Mouse (Mus musculus) frontal cortex, postnatal 25 days (tissue): ENCODE results near the gene Lamtor1.

Source experiments
- DNase-seq, 2 experiments: peaks; one replicate each; pipeline ENCODE4 v3.0.0; 2022; ENCODE audit warnings: low spot score in 2 of 2

Lamtor1 gene

GRCm38 (mm10) chr7:101905561-101906286 lies at the start of gene Lamtor1:
Lamtor1 (plus strand) TSS chr7:101905904.
- peak; percentile 99 for DNase-seq

DNA sequence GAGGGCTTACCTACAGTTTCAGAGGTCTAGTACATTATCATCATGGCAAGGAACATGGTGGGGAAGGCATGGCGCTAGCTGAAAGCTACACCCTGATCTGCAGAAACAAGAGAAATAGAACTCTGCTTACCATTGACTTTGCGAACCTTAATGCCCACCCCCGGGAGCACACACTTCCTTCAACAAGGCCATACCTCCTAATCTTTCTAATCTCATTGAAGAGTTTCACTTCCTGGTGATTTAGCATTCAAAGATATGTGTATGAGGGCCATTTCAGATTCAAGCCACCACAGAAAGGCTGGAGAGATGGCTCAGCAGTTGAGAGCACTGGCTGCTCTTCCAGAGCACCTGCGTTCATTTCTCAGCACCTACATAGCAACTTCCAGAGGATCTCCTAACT lies 48.6 kb upstream of the Lamtor1 start, which contains the start of gene Folr2:
Gene Folr2 (minus strand): TSS at position 101 of the 400 bp plus-strand sequence.
- DNase-seq = no peak

DNA sequence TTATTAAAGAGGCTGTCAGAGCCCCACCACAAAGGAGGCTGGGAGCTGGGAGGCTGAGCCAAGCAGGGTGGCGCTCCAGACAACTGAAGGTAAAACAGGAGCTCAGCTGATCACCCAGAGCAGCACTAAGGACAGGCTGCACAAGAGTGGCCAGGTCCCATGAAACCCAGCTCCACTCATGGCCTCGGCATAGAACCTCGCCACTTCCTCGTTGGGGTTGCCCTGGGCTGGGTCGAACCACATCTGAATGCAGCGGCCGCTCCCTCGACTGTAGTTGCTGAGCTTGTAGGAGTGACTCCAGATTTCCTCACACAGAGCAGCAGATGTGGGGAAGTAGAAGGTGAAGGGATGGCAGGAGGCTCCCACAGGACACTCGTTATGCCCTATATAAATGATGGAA lies 47.3 kb upstream of the Lamtor1 start:
- no peak for DNase-seq

DNA sequence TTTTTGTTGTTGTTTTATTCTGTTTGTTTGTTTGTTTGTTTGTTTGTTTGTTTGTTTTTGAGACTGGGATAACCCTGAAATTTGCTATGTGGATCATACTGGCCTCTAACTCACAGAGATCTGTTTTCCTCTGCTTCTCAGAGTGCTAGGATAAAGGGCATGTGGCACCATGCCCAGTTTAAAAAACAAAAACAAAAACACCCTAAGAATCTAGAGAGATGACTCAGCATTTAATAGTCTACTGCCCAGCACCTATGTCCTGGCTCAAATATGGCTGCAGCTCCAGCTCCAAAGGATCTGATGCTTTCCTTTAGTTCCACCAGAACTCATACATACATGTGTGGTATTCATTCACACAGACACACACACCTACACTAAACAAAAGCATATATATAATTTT lies 44.7 kb upstream of the Lamtor1 start:
- DNase-seq = no peak

GRCm38 (mm10) chr7:101862291-101862690 lies 43.4 kb upstream of the Lamtor1 start:
- no peak for DNase-seq

GRCm38 (mm10) chr7:101863415-101863814 lies 42.3 kb upstream of the Lamtor1 start, which contains the start of gene Anapc15:
Anapc15 (plus strand) TSS chr7:101863715.
- no peak for DNase-seq

DNA sequence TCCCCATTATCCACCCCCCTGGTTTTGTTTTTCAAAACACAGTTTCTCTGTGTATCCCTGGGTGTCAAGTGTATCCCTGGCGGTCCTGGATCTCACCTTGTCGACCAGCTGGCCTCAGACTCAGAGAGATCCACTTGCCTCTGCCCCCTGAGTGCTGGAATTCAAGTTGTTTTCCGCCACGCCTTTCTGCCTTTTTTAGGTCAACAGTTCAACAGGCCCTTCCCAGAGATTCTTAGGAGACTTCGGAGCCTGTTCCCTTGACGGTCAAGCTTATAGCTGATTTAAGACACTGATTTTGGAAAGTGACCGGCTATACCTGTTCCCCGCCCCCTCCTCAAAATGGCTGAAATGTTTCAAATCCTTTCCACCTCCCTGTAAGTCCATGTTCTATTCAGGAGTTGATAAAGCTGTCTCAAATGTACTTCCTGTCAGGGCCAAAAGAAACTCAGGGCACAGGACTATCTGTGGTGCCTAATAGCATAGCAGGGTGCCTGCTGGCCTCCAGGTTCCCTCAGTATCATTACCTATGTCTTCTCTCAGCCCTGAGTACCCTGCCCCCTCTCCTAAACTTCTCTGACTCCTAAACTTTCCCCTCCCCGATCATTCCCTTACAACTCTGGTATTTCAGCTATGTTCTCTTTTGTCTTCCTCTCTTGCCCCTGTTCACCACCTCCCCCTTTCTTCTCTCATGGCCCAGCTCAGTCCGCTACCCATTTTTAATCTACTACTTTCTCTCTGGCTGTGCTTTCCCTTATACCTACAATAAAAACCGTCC lies 39.0 kb upstream of the Lamtor1 start:
- DNase-seq = no peak

DNA sequence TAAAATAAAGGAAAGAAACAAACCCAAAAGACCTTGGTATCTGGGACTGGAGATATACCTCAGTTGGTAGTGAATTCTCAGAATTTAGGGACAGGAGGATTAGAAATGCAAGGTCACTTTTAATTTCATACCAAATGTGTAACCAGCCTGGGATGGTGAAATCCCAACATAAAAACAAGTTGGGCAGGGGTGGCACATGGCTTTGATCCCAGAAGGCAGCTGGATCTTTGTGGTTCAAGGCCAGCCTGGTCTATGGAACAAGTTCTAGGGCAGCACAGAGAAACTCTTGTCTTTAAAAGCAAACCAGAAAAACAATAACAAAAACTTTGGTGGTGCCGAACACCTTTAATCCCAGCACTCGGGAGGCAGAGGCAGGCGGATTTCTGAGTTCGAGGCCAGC lies 38.2 kb upstream of the Lamtor1 start:
- DNase-seq = no peak

DNA sequence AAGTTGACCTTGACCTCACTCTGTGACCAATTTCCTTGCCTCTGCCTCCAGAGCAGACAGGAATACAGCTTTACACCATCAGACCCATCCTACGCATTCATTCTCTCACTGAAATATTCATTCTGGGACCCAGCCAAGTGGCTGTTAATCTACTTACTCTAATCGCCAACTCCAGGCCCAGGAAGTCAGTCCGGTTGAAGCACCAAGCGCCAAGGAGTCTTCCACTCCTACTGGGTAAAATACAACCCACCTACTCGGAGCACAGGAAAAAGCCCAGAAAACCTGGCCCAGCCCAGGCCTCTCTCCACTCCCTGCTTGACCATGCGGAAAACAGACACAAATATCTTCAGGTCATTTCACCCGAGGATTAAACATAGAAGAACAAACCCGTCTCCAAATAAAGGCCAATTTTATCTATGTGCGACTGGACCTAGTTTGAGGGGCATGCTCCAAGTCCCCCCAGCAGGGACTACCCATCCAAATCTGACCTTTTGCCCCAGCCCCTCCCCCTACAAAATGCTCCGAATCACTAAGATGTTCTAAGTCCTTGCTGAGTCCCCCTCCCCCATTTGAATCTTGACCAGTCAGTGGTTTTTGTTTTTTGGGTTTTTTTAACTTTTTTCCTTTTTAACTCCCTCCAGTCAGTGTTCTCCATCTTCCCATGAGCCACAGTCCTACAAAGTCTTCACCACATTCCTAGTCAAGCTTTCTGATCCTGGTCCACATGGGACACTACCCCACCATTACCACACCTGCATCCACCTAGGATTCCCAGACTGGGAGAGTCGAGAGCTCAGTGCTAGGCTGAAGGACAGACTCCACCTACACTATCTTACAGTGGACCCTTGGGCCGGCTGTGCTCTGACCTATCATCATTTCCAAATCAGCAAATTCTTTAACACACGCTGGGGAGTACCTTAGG lies 37.2 kb upstream of the Lamtor1 start:
- no peak for DNase-seq

DNA sequence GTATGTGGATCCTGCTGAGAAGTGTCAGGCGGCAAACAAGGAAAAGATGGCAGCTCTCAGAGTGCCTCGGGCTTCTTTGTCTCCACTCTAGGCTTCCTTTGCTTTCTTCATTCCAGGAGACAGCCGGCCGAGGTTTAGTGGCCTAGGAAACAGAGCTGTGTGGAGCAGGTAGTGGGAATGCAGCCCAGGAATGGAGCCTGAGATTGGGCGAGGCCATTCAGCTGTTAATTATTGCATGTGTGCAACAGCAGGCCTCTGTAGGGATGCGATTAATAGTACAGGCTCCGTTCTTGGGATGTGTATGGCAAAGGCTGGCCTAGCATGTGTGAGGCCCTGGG lies 36.6 kb upstream of the Lamtor1 start:
- no peak for DNase-seq

GRCm38 (mm10) chr7:101870629-101871028 lies 35.1 kb upstream of the Lamtor1 start, which contains the start of gene Folr1:
Folr1 (minus strand) TSS chr7:101870788.
- no peak for DNase-seq

DNA sequence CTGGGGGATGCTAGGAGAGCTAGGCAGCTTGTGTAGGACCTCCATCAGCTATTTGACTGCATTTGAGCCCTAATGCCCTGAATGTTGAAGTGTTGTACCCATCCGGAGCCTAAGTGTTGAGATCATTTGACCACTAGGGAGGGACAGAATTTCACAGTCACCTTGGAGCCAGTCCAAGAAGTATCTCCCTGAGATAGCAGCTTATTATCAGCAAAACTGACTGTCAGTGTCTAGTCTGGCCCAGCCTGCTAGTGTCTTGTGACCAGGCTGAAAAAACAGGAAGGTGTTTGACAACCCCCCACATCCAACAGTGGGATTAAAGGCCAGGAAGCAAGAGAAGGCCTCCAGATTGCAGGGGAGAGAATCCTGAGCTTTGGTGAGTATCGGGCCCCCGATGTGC lies 34.4 kb upstream of the Lamtor1 start:
- DNase-seq = no peak

DNA sequence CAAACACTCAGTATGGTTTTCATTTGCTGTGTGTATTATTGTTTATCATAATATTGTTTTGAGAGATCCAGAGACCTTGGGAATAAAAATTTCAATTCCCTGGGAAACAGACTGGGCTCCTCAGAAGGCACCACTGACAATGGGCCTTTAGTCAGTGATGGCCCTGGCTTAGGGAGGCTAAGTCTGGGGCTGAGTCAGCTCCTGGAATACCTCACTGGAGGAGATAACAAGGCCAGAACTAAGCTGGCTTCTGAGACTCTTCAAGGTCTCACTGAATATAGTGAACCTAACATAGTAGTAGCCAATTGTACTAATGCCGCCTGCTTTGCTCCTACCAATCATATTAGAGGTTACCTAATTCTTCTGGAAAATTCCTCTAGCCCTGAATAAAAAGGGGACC lies 29.7 kb upstream of the Lamtor1 start:
- no peak for DNase-seq

GRCm38 (mm10) chr7:101880855-101881254 lies 24.8 kb upstream of the Lamtor1 start:
- no peak for DNase-seq

GRCm38 (mm10) chr7:101882413-101883154 lies 23.1 kb upstream of the Lamtor1 start:
- DNase-seq = no peak

- no peak for DNase-seq
Observed at GRCm38 (mm10) chr7:101884160-101884559, 21.5 kb upstream of the Lamtor1 start.

GRCm38 (mm10) chr7:101886274-101886673 lies 19.4 kb upstream of the Lamtor1 start:
- no peak for DNase-seq

- no peak for DNase-seq
Observed at GRCm38 (mm10) chr7:101888460-101888859, 17.2 kb upstream of the Lamtor1 start.

- no peak for DNase-seq
Observed at GRCm38 (mm10) chr7:101895695-101896094, 10.0 kb upstream of the Lamtor1 start.

DNA sequence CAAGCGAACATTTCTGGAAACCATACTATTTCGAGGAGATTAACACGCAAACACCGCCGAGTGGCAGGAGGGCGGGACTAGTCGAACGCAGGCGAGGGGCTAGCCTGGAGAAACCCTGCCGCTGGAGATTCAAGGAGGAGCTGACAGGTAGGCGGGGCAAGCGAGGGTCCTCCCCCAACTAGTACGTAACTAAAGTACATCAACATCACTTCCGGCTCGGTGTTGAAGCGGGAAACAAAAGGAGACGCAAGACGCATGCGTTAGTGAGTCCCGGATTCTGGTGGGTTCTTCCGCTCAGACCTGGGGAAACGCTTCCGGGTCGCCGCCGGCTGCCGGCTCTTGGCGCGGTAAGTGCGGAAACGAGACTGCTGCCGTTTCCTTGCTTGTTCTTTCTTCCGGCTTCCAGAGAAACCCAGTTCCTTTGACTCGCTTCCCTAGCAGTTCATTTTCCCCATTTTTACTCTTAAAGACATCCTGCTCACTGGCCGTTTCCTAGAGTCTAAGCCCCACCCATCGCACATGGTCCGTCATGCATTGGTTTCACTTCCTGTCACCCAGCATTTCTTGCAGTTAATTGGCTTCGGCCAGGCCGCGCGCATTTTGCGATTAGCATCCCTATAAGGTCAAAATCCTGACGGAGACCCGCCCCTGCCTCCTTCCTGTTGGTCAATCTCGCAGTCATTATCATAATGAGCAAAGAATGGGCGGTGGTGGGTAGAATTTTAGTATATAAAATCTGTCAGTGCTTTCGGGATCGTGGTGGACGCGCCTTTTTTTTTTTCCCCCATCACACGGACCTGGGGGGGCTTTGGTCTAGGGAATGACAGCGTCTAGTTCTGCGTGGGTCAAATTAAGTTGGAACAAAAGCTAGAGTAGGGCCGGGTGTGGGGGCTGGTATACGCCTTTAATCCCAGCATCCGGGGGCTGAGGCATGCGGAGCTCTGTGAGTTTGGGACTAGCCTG lies 9.3 kb upstream of the Lamtor1 start:
- peak; percentile 92 to 95 for DNase-seq
